Mouse (Mus musculus): Measurements from ENCODE around the gene Trnp1.
A peak's percentile ranks its signal among the peaks of the same experiment; 100 is the strongest.

The Trnp1 gene

GRCm38 (mm10) chr4:133461362-133461761, 37.0 kb downstream of the Trnp1 start:
- no peak for DNase-seq (ENCODE audit: extremely low spot score, low spot score)

- no peak for DNase-seq (ENCODE audit: extremely low spot score, low spot score)
These were observed 37.5 kb downstream of the Trnp1 start for GRCm38 (mm10) chr4:133460796-133461325.

GRCm38 (mm10) chr4:133460006-133460405, 38.3 kb downstream of the Trnp1 start:
- DNase-seq (ENCODE audit: extremely low spot score, low spot score): no peak

GRCm38 (mm10) chr4:133458044-133458443, 40.3 kb downstream of the Trnp1 start:
- no peak for DNase-seq (ENCODE audit: extremely low spot score, low spot score)

- DNase-seq (ENCODE audit: extremely low spot score, low spot score): no peak
These were observed 45.9 kb downstream of the Trnp1 start for GRCm38 (mm10) chr4:133452433-133452832.

- DNase-seq (ENCODE audit: extremely low spot score, low spot score): peak; percentile 90
These were observed 46.8 kb downstream of the Trnp1 start for GRCm38 (mm10) chr4:133451536-133451935.

- DNase-seq (ENCODE audit: extremely low spot score, low spot score): peak; percentile 78
These were observed 48.6 kb downstream of the Trnp1 start for GRCm38 (mm10) chr4:133449726-133450125.

GRCm38 (mm10) chr4:133448708-133449388, 49.5 kb downstream of the Trnp1 start:
- DNase-seq (ENCODE audit: extremely low spot score, low spot score): no peak

- DNase-seq (ENCODE audit: extremely low spot score, low spot score): no peak
These were observed 50.4 kb downstream of the Trnp1 start for GRCm38 (mm10) chr4:133447967-133448366.

- DNase-seq (ENCODE audit: extremely low spot score, low spot score): no peak
These were observed 51.0 kb downstream of the Trnp1 start for GRCm38 (mm10) chr4:133447366-133447765.

- DNase-seq (ENCODE audit: extremely low spot score, low spot score): no peak
These were observed 52.6 kb downstream of the Trnp1 start for GRCm38 (mm10) chr4:133445727-133446126.

GRCm38 (mm10) chr4:133443085-133443484, 55.3 kb downstream of the Trnp1 start:
- DNase-seq (ENCODE audit: extremely low spot score, low spot score): no peak

GRCm38 (mm10) chr4:133442194-133442593, 56.2 kb downstream of the Trnp1 start:
- no peak for DNase-seq (ENCODE audit: extremely low spot score, low spot score)
